Mouse (Mus musculus) embryonic facial prominence, embryonic 14.5 days (tissue): ENCODE results near the gene Olfr432. TPM values are rescaled to one million over a fixed set of nuclear protein-coding genes. Genes with fewer than 3 reads are reported as not detected.

Experiments
- ATAC-seq: fragments of 200-750 bp; cut with Nextera tagmentation; 2 replicates; pipeline ENCODE4 v1.8.0; 2017; ENCODE audit warnings: low read depth, moderate number of reproducible peaks, moderate TSS enrichment
- DNase-seq: peaks from one replicate; pipeline ENCODE4 v3.0.0-alpha.2; 2015; ENCODE audit warnings: low spot score
- H3K27ac ChIP-seq: fragments of 300-500 bp; sonication (generic); replicated peaks from 2 replicates; pipeline ENCODE4 v1.5.1; 2014; ENCODE audit warnings: low read depth, mild to moderate bottlenecking, low read length, moderate library complexity
- H3K27me3 ChIP-seq: fragments of 300-500 bp; sonication (generic); replicated peaks from 2 replicates; pipeline ENCODE4 v1.6.1; 2014; ENCODE audit warnings: low read length; ENCODE audit not compliant: control insufficient read depth, insufficient read depth
- H3K36me3 ChIP-seq: fragments of 300-500 bp; sonication (generic); 2 replicates; pipeline ENCODE4 v1.6.1; 2014; ENCODE audit warnings: low read length, mixed read lengths; ENCODE audit not compliant: control insufficient read depth, insufficient read depth
- H3K4me1 ChIP-seq: fragments of 300-500 bp; sonication (generic); 2 replicates; pipeline ENCODE4 v1.6.1; 2014; ENCODE audit warnings: antibody characterized with exemption, low read length; ENCODE audit not compliant: control insufficient read depth, insufficient read depth
- H3K4me2 ChIP-seq: fragments of 300-500 bp; sonication (generic); 2 replicates; pipeline ENCODE4 v1.6.1; 2014; ENCODE audit warnings: low read depth, mild to moderate bottlenecking, low read length, moderate library complexity, mixed read lengths
- H3K4me3 ChIP-seq: fragments of 300-500 bp; sonication (generic); 2 replicates; pipeline ENCODE4 v1.5.1; 2014; ENCODE audit warnings: low read depth, mild to moderate bottlenecking, low read length
- H3K9ac ChIP-seq: fragments of 300-500 bp; sonication (generic); 2 replicates; pipeline ENCODE4 v1.6.1; 2014; ENCODE audit warnings: low read depth, mild to moderate bottlenecking, low read length, moderate library complexity, mixed read lengths
- H3K9me3 ChIP-seq: fragments of 300-500 bp; sonication (generic); 2 replicates; pipeline ENCODE4 v1.6.1; 2016; ENCODE audit warnings: low read length; ENCODE audit not compliant: control insufficient read depth
- WGBS: fragments of 180-500 bp; shearing (Covaris S2); extraction: QIAGEN DNeasy Blood & Tissue Kit; methylation state at CpG from one replicate; pipeline ENCODE4 v1.1.7; 2014; 5-methylcytosine and 5-hydroxymethylcytosine counted together
- polyA plus RNA-seq: library from polyadenylated mRNA; unstranded; fragments of >200 nt; fragmentation: Nextera tagmentation; extraction: Ambion mirVana; gene quantifications from 2 replicates; pipeline ENCODE4 v1.2.1, GENCODE M21; 2014

Olfr432 gene
- polyA plus RNA-seq, 1 experiment from 2014 or later = not detected

DNA sequence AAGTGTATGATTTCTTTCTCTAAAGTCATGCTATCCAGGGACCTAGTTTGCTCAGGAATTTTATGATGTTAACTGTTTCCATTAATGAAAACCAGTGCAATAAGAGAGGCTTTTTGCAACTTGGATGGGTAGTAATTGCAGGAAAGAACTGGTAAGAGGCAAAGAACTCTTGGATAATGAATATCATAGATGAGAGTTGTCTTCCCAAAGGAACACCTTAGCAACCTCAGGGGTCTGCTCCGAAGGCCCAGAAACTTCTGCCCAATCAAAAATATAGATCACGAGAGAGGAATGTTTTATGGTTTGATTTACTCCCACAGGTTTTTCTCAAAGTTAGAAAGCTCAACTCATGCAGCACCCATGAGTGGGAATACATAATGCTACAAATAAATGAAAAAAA lies 35.0 kb downstream of the Olfr432 start, which contains the start of gene Olfr429:
TSS of gene Olfr429 (plus strand) at position 301 of the 400 bp plus-strand sequence.
- ATAC-seq = no peak
- H3K27ac ChIP-seq = no peak within 1 kb of the TSS
- no peak within 1 kb of the TSS for H3K4me2 ChIP-seq
- no peak within 1 kb of the TSS for H3K9ac ChIP-seq
- H3K4me3 ChIP-seq = no peak within 1 kb of the TSS
- H3K4me1 ChIP-seq = no peaks in the 10 kb centered on the region
- no peaks in the 10 kb centered on the region for H3K36me3 ChIP-seq
- H3K27me3 ChIP-seq = no peaks in the 10 kb centered on the region
- WGBS = 75% methylated on average over 2 of the region's 2 CpGs
- no peak for DNase-seq
- H3K9me3 ChIP-seq = no peaks in the 10 kb centered on the region

DNA sequence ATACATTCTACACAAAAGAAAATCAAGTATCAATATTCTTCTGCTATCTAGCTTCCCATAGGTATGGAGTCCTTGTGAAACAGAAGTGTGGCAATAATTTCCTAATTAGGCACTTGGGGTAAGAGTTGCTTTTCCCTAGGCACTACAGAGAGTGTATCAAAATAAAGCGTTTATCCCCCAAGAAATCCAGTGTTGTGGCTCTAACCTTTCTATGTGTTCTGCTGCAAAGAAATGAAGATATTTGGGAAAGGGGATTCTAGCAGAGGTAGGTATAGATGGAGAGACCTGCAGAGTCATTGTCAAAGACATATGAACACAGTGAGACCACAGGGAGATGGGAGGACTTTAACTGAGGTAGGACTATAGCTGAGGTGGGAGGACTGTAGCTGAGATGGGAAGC lies 47.6 kb downstream of the Olfr432 start, which contains the start of gene Olfr427:
TSS of gene Olfr427 (plus strand) at position 301 of the 400 bp plus-strand sequence.
- Histone ChIP-seq H3K36me3 (no peaks in the 10 kb centered on the region), H3K4me1 (no peaks in the 10 kb centered on the region), H3K9me3 (no peaks in the 10 kb centered on the region), H3K9ac (no peak within 1 kb of the TSS), H3K4me2 (no peak within 1 kb of the TSS), H3K27me3 (no peaks in the 10 kb centered on the region), H3K4me3 (no peak within 1 kb of the TSS), H3K27ac (no peak within 1 kb of the TSS)
- WGBS = 87% methylated on average over 1 of the region's 1 CpGs
- DNase-seq (no peak), ATAC-seq (no peak)

DNA sequence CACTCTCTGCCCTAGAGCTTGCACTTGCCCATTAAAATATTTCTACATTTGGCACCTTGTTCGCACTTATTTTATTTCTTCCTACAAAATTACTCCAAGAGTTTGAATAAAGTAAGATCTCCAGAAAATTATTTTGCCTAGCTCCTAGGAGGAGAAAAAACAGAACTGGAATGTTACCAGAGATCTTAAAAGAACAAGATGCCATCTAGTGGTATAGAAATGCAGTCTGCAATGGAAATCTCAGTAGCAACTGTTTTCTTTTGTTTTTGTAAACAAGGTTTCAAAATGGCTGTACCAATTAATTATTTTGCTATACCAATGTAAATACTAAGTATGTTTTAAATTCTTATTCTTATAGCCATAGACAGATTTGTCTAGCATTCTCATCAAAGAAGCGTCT lies 54.7 kb downstream of the Olfr432 start:
- no peaks in the 10 kb centered on the region for H3K27me3 ChIP-seq
- ATAC-seq (no peak), DNase-seq (peak; percentile 5)
- no peak overlapping the region for H3K27ac ChIP-seq
- WGBS = 62% methylated on average over 2 of the region's 2 CpGs
- no peaks in the 10 kb centered on the region for H3K4me1 ChIP-seq
- H3K4me2 ChIP-seq = no peak overlapping the region
- H3K36me3 ChIP-seq = no peaks in the 10 kb centered on the region
- H3K9ac ChIP-seq = no peak overlapping the region
- no peak overlapping the region for H3K4me3 ChIP-seq
- H3K9me3 ChIP-seq = no peaks in the 10 kb centered on the region

Other genes with a start within 250 kb of the Olfr432 start
- 1.1 and 1.6 TPM in 2 replicates for gene Ifi211, start 136.2 kb upstream of the Olfr432 start, polyA plus RNA-seq
- gene Mndal, start 106.7 kb upstream of the Olfr432 start, polyA plus RNA-seq = 2.8 and 3.3 TPM in 2 replicates
- 1.2 and 1.4 TPM in 2 replicates for gene Ifi203, start 106.5 kb upstream of the Olfr432 start, polyA plus RNA-seq
- 1.4 and 1.7 TPM in 2 replicates for gene Ifi202b, start 66.5 kb upstream of the Olfr432 start, polyA plus RNA-seq
- 0.13 and 0.70 TPM in 2 replicates for gene Ifi205, start 17.4 kb upstream of the Olfr432 start, polyA plus RNA-seq
- gene Olfr433, start 8.5 kb upstream of the Olfr432 start, polyA plus RNA-seq = 0.17 and 0.18 TPM in 2 replicates
- gene Olfr430, start 17.4 kb downstream of the Olfr432 start, polyA plus RNA-seq = 0.08 and 0.57 TPM in 2 replicates
- 0.08 TPM in 1 of 2 replicates, not detected in the other for gene Olfr429, start 35.1 kb downstream of the Olfr432 start, polyA plus RNA-seq
- not detected in 2 replicates for gene Olfr427, start 47.7 kb downstream of the Olfr432 start, polyA plus RNA-seq
- gene Olfr231, start 72.0 kb downstream of the Olfr432 start, polyA plus RNA-seq = 0.10 TPM in 1 of 2 replicates, not detected in the other
- gene Olfr424, start 82.3 kb downstream of the Olfr432 start, polyA plus RNA-seq = not detected in 2 replicates
- not detected in 2 replicates for gene Olfr420, start 106.4 kb downstream of the Olfr432 start, polyA plus RNA-seq
- gene Spta1, start 123.6 kb downstream of the Olfr432 start, polyA plus RNA-seq = 0.47 and 0.57 TPM in 2 replicates
- gene Olfr419, start 202.9 kb downstream of the Olfr432 start, polyA plus RNA-seq = 0.18 TPM in 1 of 2 replicates, not detected in the other